Mouse (Mus musculus) liver, adult 2 months (tissue): ENCODE results near the gene Trpv6.

Experiments
- CTCF ChIP-seq: fragments of 200-500 bp; IDR thresholded peaks from 2 replicates; pipeline ENCODE4 v1.5.1; 2011; ENCODE audit warnings: low read depth, low read length, control low read depth
- POLR2A ChIP-seq: fragments of 200-500 bp; IDR thresholded peaks from 2 replicates; pipeline ENCODE4 v1.6.1; 2011; ENCODE audit warnings: low read length, control low read depth; ENCODE audit not compliant: insufficient read depth; ENCODE audit errors: extremely low read depth

- TF ChIP-seq CTCF, result no peak
- no peak for TF ChIP-seq POLR2A
These were observed 17.0 kb upstream of the Trpv6 start for GRCm38 (mm10) chr6:41653173-41653572.
